Mouse (Mus musculus) ES-Bruce4 (cell line): ENCODE measurements at regions not wholly inside any gene's neighbourhood (a gene's known extent, or its start where the extent isn't known, plus 50 kb on each side); places are given as distances from the start of the nearest gene placed in this dataset.

Experiments
- CTCF ChIP-seq: IDR thresholded peaks from one replicate; pipeline ENCODE4 v1.8.1; 2011; ENCODE audit warnings: low read depth, low read length
- EP300 ChIP-seq: IDR thresholded peaks from 2 replicates; pipeline ENCODE4 v1.6.1; 2011; ENCODE audit warnings: low read depth, low read length; ENCODE audit not compliant: insufficient read depth
- POLR2A ChIP-seq: IDR thresholded peaks from one replicate; pipeline ENCODE4 v1.8.1; 2011; ENCODE audit warnings: low read length; ENCODE audit not compliant: insufficient read depth

GRCm38 (mm10) chr15:8816501-8817368 is 106.2 kb upstream of the Slc1a3 start:
- TF ChIP-seq CTCF (no peak), POLR2A (no peak), EP300 (no peak)
